Mouse (Mus musculus) kidney, postnatal 4 days (tissue): Measurements from ENCODE around the gene Arhgap19.

Experiments used
- DNase-seq, 2 experiments: peaks; one replicate each; pipeline ENCODE4 v3.0.0; 2021; ENCODE audit warnings: mixed read lengths in 2 of 2

The Arhgap19 gene

GRCm38 (mm10) chr19:41831718-41832391 lies 30.0 kb upstream of the Arhgap19 start:
- DNase-seq, result peak in 1 of 2 experiments; percentile 30

- DNase-seq, result peak; percentile 48 to 64
Observed at GRCm38 (mm10) chr19:41831101-41831570, 29.3 kb upstream of the Arhgap19 start.

- DNase-seq, result peak; percentile 80 to 88
Observed at GRCm38 (mm10) chr19:41830106-41831031, 28.5 kb upstream of the Arhgap19 start.

- DNase-seq, result peak; percentile 89 to 93
Observed at GRCm38 (mm10) chr19:41829381-41830105, 27.7 kb upstream of the Arhgap19 start, which contains the start of gene Frat1. TSS of gene Frat1 (plus strand) at chr19:41829970.

GRCm38 (mm10) chr19:41828941-41829340 lies 27.1 kb upstream of the Arhgap19 start:
- DNase-seq, result no peak

GRCm38 (mm10) chr19:41826529-41826928 lies 24.7 kb upstream of the Arhgap19 start:
- no peak for DNase-seq

GRCm38 (mm10) chr19:41824950-41825349 lies 23.1 kb upstream of the Arhgap19 start:
- no peak for DNase-seq

GRCm38 (mm10) chr19:41822589-41822988 lies 20.7 kb upstream of the Arhgap19 start:
- no peak for DNase-seq

GRCm38 (mm10) chr19:41821436-41821835 lies 19.6 kb upstream of the Arhgap19 start:
- DNase-seq, result peak in 1 of 2 experiments; percentile 27

GRCm38 (mm10) chr19:41818749-41819148 lies 16.9 kb upstream of the Arhgap19 start:
- DNase-seq, result no peak

- no peak for DNase-seq
Observed at GRCm38 (mm10) chr19:41817325-41817724, 15.5 kb upstream of the Arhgap19 start.

GRCm38 (mm10) chr19:41816915-41817314 lies 15.1 kb upstream of the Arhgap19 start:
- DNase-seq, result no peak

- DNase-seq, result no peak
Observed at GRCm38 (mm10) chr19:41816410-41816809, 14.6 kb upstream of the Arhgap19 start.

GRCm38 (mm10) chr19:41813374-41813773 lies 11.5 kb upstream of the Arhgap19 start:
- no peak for DNase-seq

GRCm38 (mm10) chr19:41812525-41812924 lies 10.7 kb upstream of the Arhgap19 start:
- no peak for DNase-seq

GRCm38 (mm10) chr19:41810074-41810473 lies 8.2 kb upstream of the Arhgap19 start:
- DNase-seq, result no peak

GRCm38 (mm10) chr19:41808104-41808634 lies 6.3 kb upstream of the Arhgap19 start:
- DNase-seq, result no peak

GRCm38 (mm10) chr19:41807497-41807896 lies 5.7 kb upstream of the Arhgap19 start:
- no peak for DNase-seq

- DNase-seq, result no peak
Observed at GRCm38 (mm10) chr19:41805831-41806230, 4.0 kb upstream of the Arhgap19 start.

- DNase-seq, result peak; percentile 26 to 35
Observed at GRCm38 (mm10) chr19:41803322-41803721, 1.5 kb upstream of the Arhgap19 start.

- no peak for DNase-seq
Observed at GRCm38 (mm10) chr19:41800986-41801741, 683 bp downstream of the Arhgap19 start.

- no peak for DNase-seq
Observed at GRCm38 (mm10) chr19:41800451-41800850, 1.4 kb downstream of the Arhgap19 start.
